In genomic region chr16:70654429-70655081, GRCm38 (mm10) we compare ENCODE assay signal across 13 mouse cellular contexts.
DNase-seq lines count a peak whose midpoint lies in the region; ATAC-seq and TF ChIP-seq lines count a peak whose summit lies in the region.
"Had no signal": no experiment of that assay in that cellular context is flagged by ENCODE, and none has a peak within 500 bp of the region (broad histone marks: within the 10 kb centered on the region; RNA-seq: fewer than 3 reads in every experiment).

No protein-coding gene starts in this region.

- TF ChIP-seq POLR2A in MEL (IDR thresholded peaks at IDR 0.05; ENCODE audit: control insufficient read depth in 1 of 2, insufficient read depth in 1 of 2, low read depth in 1 of 2, low read length in 2 of 2, poor library complexity in 1 of 2) = no peak

- TF ChIP-seq CTCF in kidney, postnatal 0 days (IDR thresholded peaks at IDR 0.05; ENCODE audit: low read depth) = peak; percentile 55
- TF ChIP-seq CTCF in MEL (IDR thresholded peaks at IDR 0.05 in 2 of 3, conservative IDR thresholded peaks at IDR 0.05 in 1 of 3; ENCODE audit: control insufficient read depth in 1 of 3, insufficient read depth in 1 of 3, low read depth in 2 of 3, low read length in 3 of 3, poor library complexity in 1 of 3, severe bottlenecking in 1 of 3) = peak in 1 of 3 experiments; percentile 31; a peak in 2 of 6 replicates

- no peak for ATAC-seq in kidney, postnatal 0 days (replicated peaks; ENCODE audit: low FRiP score, low read depth)
- ATAC-seq in midbrain, embryonic 15.5 days (replicated peaks) = peak; percentile 76; the same call in 1 of the 2 replicates
- ATAC-seq: intestine, embryonic 15.5 days had no signal

- no peak overlapping the region for H3K4me2 ChIP-seq in kidney, postnatal 0 days (ENCODE audit: low read length)
- no peak overlapping the region for H3K4me2 ChIP-seq in midbrain, embryonic 15.5 days
- H3K4me2 ChIP-seq: intestine, embryonic 15.5 days; limb, embryonic 15.5 days; stomach, embryonic 15.5 days had no signal

- H3K9ac ChIP-seq in kidney, postnatal 0 days (ENCODE audit: low read depth, low read length) = no peak overlapping the region
- H3K9ac ChIP-seq in MEL (ENCODE audit: control insufficient read depth, low read depth, low read length, poor library complexity, severe bottlenecking) = no peak overlapping the region
- H3K9ac ChIP-seq in midbrain, embryonic 15.5 days = no peak overlapping the region
- H3K9ac ChIP-seq: intestine, embryonic 15.5 days; limb, embryonic 15.5 days; stomach, embryonic 15.5 days had no signal

- no peaks in the 10 kb centered on the region for H3K36me3 ChIP-seq in kidney, postnatal 0 days (ENCODE audit: insufficient read depth, low read length)
- no peaks in the 10 kb centered on the region; a peak in 1 of 4 replicates for H3K36me3 ChIP-seq in MEL (ENCODE audit: control insufficient read depth in 1 of 2, insufficient read depth in 2 of 2, low read length in 2 of 2)
- no peaks in the 10 kb centered on the region for H3K36me3 ChIP-seq in midbrain, embryonic 15.5 days (replicated peaks)
- H3K36me3 ChIP-seq: intestine, embryonic 15.5 days; limb, embryonic 15.5 days; stomach, embryonic 15.5 days had no signal

- no peak for TF ChIP-seq EP300 in MEL (IDR thresholded peaks at IDR 0.05; ENCODE audit: low read depth in 1 of 2, low read length in 2 of 2)

- H3K9me3 ChIP-seq in kidney, postnatal 0 days (replicated peaks; ENCODE audit: low read length) = no peaks in the 10 kb centered on the region
- no peaks in the 10 kb centered on the region for H3K9me3 ChIP-seq in MEL (replicated peaks; ENCODE audit: insufficient read depth, low read length)
- no peaks in the 10 kb centered on the region for H3K9me3 ChIP-seq in midbrain, embryonic 15.5 days
- H3K9me3 ChIP-seq: intestine, embryonic 15.5 days; limb, embryonic 15.5 days; stomach, embryonic 15.5 days had no signal

- no peaks in the 10 kb centered on the region for H3K79me2 ChIP-seq in MEL (ENCODE audit: control insufficient read depth, insufficient read depth, low read length, poor library complexity)

- TF ChIP-seq RAD21 in MEL (IDR thresholded peaks at IDR 0.05; ENCODE audit: low read depth, low read length) = peak; percentile 50

- no peak overlapping the region for H3K4me3 ChIP-seq in kidney, postnatal 0 days (replicated peaks; ENCODE audit: low read depth, low read length)
- peak overlapping the region in 1 of 2 experiments; percentile 29; a peak in 1 of 4 replicates for H3K4me3 ChIP-seq in MEL (ENCODE audit: control insufficient read depth in 1 of 2, insufficient read depth in 1 of 2, low read depth in 2 of 2, low read length in 2 of 2)
- no peak overlapping the region for H3K4me3 ChIP-seq in midbrain, embryonic 15.5 days
- H3K4me3 ChIP-seq: intestine, embryonic 15.5 days; limb, embryonic 15.5 days; myocyte; stomach, embryonic 15.5 days had no signal

- H3K27ac ChIP-seq in kidney, postnatal 0 days = no peak overlapping the region
- no peak overlapping the region for H3K27ac ChIP-seq in MEL (ENCODE audit: control insufficient read depth, low read depth, low read length)
- no peak overlapping the region for H3K27ac ChIP-seq in midbrain, embryonic 15.5 days
- H3K27ac ChIP-seq: intestine, embryonic 15.5 days; limb, embryonic 15.5 days; stomach, embryonic 15.5 days had no signal

- peak; percentile 41 for DNase-seq in kidney, postnatal 0 days (ENCODE audit: low spot score)
- DNase-seq in kidney, adult 9 months = no peak
- peak; percentile 7 for DNase-seq in MEL (ENCODE audit: low read depth, low spot score)
- peak; percentile 64 for DNase-seq in brain, adult 2 months (ENCODE audit: low read depth, low spot score)
- DNase-seq in spleen, adult 18-20 months = no peak
- DNase-seq in layer of hippocampus, adult 9-10 months (ENCODE audit: low spot score) = no peak
- DNase-seq: adrenal gland, adult 2 months; lung, postnatal 4 days had no signal

- H3K27me3 ChIP-seq in kidney, postnatal 0 days (ENCODE audit: insufficient read depth, low read length) = no peaks in the 10 kb centered on the region
- H3K27me3 ChIP-seq in MEL (ENCODE audit: control insufficient read depth in 1 of 2, insufficient read depth in 2 of 2, low read length in 2 of 2) = no peaks in the 10 kb centered on the region
- H3K27me3 ChIP-seq in midbrain, embryonic 15.5 days (replicated peaks) = no peaks in the 10 kb centered on the region
- H3K27me3 ChIP-seq: intestine, embryonic 15.5 days; limb, embryonic 15.5 days; stomach, embryonic 15.5 days had no signal

- 58% methylated on average over 6 of the region's 6 CpGs for WGBS in kidney, postnatal 0 days
- 46% methylated on average over 6 of the region's 6 CpGs for WGBS in midbrain, embryonic 15.5 days

- H3K4me1 ChIP-seq in kidney, postnatal 0 days (replicated peaks; ENCODE audit: insufficient read depth, low read length) = no peaks in the 10 kb centered on the region
- H3K4me1 ChIP-seq in MEL (ENCODE audit: control insufficient read depth in 1 of 2, insufficient read depth in 2 of 2, low read length in 2 of 2) = no peaks in the 10 kb centered on the region
- H3K4me1 ChIP-seq in midbrain, embryonic 15.5 days = no peaks in the 10 kb centered on the region
- H3K4me1 ChIP-seq: intestine, embryonic 15.5 days; limb, embryonic 15.5 days; stomach, embryonic 15.5 days had no signal

TF ChIP-seq in MEL, 35 proteins besides CTCF, POLR2A, EP300 and RAD21:
- no peak for TF ChIP-seq NRF1 (IDR thresholded peaks at IDR 0.05; ENCODE audit: insufficient read depth, low read depth, low read length, poor library complexity, severe bottlenecking)
- TF ChIP-seq ZC3H11A (IDR thresholded peaks at IDR 0.05; ENCODE audit: low read depth, low read length) = peak; percentile 33; the same call in 1 of the 2 replicates
- 0 out of 2 replicates have a peak, but pooled peaks have one; percentile 22 for TF ChIP-seq SMC3 (IDR thresholded peaks at IDR 0.05; ENCODE audit: low read depth, low read length)

Comparison
In these comparisons a context has a peak if more than half of its experiments do, and no peak if none do; other contexts are left out.
1. DNase-seq: peak in kidney, postnatal 0 days (single experiment), MEL (single experiment) and brain, adult 2 months (single experiment); none in kidney, adult 9 months (single experiment), spleen, adult 18-20 months (0 of 2) and layer of hippocampus, adult 9-10 months (single experiment).